Mouse (Mus musculus): ENCODE measurements around the gene Gm21425. TPM values are rescaled to one million over a fixed set of nuclear protein-coding genes. Genes with fewer than 3 reads are reported as not detected.

Gm21425 gene
- polyA plus RNA-seq (2015; fragmentation: Illumina TruSeq; extraction: RNeasy Lipid Tissue Mini Kit (QIAGEN cat#74804); ENCODE audit: insufficient read depth, low replicate concordance), result not detected

GRCm38 (mm10) chrY:13161668-13162067 is at the start of gene Gm21425:
Gene Gm21425, plus strand, starts transcription at chrY:13161968.

GRCm38 (mm10) chrY:13133392-13133791 is 28.4 kb upstream of the Gm21425 start, which contains the start of gene Gm21891:
Gene Gm21891, minus strand, starts transcription at chrY:13133492.

Other genes starting within 250 kb of the Gm21425 start
- gene Gm20807, start 119.1 kb upstream of the Gm21425 start, polyA plus RNA-seq (2015; fragmentation: Illumina TruSeq; extraction: RNeasy Lipid Tissue Mini Kit (QIAGEN cat#74804); ENCODE audit: insufficient read depth, low replicate concordance), result not detected
- gene Gm21891, start 28.5 kb upstream of the Gm21425 start, polyA plus RNA-seq (2015; fragmentation: Illumina TruSeq; extraction: RNeasy Lipid Tissue Mini Kit (QIAGEN cat#74804); ENCODE audit: insufficient read depth, low replicate concordance), result not detected
- gene Gm21828, start 62.0 kb downstream of the Gm21425 start, polyA plus RNA-seq (2015; fragmentation: Illumina TruSeq; extraction: RNeasy Lipid Tissue Mini Kit (QIAGEN cat#74804); ENCODE audit: insufficient read depth, low replicate concordance), result not detected
- not detected for gene Gm21440, start 90.4 kb downstream of the Gm21425 start, polyA plus RNA-seq (2015; fragmentation: Illumina TruSeq; extraction: RNeasy Lipid Tissue Mini Kit (QIAGEN cat#74804); ENCODE audit: insufficient read depth, low replicate concordance)
- not detected for gene Gm21454, start 90.5 kb downstream of the Gm21425 start, polyA plus RNA-seq (2015; fragmentation: Illumina TruSeq; extraction: RNeasy Lipid Tissue Mini Kit (QIAGEN cat#74804); ENCODE audit: insufficient read depth, low replicate concordance)
- not detected for gene Gm21725, start 187.1 kb downstream of the Gm21425 start, polyA plus RNA-seq (2015; fragmentation: Illumina TruSeq; extraction: RNeasy Lipid Tissue Mini Kit (QIAGEN cat#74804); ENCODE audit: insufficient read depth, low replicate concordance)

Measured in spleen, adult 10 weeks (tissue).